Mouse (Mus musculus): ENCODE results near the gene Isyna1. TPM values are rescaled to one million over a fixed set of nuclear protein-coding genes. Genes with fewer than 3 reads are reported as not detected.

The Isyna1 gene
- total RNA-seq, 2 experiments from 2014 or later: 3.2 to 4.3 TPM

DNA sequence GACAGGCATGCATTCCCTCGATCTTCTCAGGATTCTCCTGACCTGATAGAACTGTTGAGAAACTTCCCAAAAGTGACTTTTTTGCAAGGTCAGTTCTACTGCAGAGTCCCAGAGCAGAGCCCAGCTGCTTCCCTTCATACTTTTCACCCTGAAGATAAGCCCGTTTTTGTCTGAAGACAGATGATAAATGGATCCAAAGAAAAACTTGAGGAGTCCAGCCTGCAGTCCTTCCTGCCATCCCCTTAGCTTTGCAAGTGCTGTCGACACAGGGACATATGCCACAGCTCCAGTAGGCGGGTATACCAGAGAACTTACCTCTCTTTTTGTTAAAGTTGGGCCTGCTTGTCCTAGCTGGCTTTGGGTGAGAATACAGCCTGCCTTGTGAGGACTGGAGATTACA is 32.8 kb upstream of the Isyna1 start:
- TF ChIP-seq CTCF (IDR thresholded peaks at IDR 0.05): no peak
- peak overlapping the region; percentile 33 for H3K4me3 ChIP-seq
- DNase-seq: no peak
- H3K27ac ChIP-seq: peak overlapping the region; percentile 88
- intact Hi-C loops (cut with DNase I): loop anchor here (2.0 kb wide), 1 partner anchor 23 kb away; no protein-coding TSS in a partner anchor

DNA sequence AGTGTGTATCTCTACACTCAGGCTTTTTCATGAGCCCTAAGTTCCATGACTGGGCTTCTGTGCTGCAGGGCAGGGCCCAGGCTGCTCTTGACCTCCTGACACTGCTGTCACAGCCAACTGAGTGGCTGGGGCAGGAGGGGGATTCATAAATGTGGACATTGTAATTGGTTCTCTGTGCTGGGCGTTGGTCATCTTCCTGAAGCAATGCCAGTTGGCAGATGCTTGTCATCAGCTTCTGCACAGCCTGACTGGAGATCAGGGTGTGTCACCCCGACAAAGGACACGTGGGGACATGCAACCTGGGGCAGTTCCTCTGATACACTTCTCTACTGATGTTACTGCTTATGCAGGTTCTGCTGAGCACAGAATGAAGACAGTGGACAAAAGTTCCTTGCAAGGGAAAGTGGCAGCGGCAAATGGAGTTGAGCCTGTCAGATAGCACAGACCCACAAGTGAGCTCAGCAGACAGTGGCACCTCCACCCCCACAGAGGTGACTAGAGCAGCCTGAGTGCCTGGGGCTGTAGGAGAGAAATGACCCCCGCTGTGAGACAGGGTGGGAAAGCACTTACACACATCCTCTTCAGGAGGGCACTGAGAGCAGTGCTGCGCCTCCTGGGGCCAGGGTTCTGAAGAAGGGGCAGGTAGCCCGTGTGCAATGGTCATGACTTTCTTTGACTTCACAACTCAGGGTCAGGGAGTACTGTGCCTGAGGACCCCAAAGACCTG is 32.2 kb upstream of the Isyna1 start:
- peak; percentile 81 for DNase-seq
- Histone ChIP-seq H3K4me3 (peak overlapping the region; percentile 33), H3K27ac (peak overlapping the region; percentile 88)
- no peak for TF ChIP-seq CTCF (IDR thresholded peaks at IDR 0.05)
- intact Hi-C loops (cut with DNase I): loop anchor here (2.0 kb wide), 1 partner anchor 23 kb away; no protein-coding TSS in a partner anchor

- Histone ChIP-seq H3K27ac (peak overlapping the region; percentile 88), H3K4me3 (no peak overlapping the region)
- intact Hi-C loops (cut with DNase I): no loop called here
- no peak for DNase-seq
- no peak for TF ChIP-seq CTCF (IDR thresholded peaks at IDR 0.05)
These were observed 31.4 kb upstream of the Isyna1 start for GRCm38 (mm10) chr8:70562802-70563201.

GRCm38 (mm10) chr8:70563763-70564387 is 30.3 kb upstream of the Isyna1 start:
- peak; percentile 42 for DNase-seq
- no peak for TF ChIP-seq CTCF (IDR thresholded peaks at IDR 0.05)
- Histone ChIP-seq H3K27ac (peak overlapping the region; percentile 88), H3K4me3 (no peak overlapping the region)
- intact Hi-C loops (cut with DNase I): no loop called here

DNA sequence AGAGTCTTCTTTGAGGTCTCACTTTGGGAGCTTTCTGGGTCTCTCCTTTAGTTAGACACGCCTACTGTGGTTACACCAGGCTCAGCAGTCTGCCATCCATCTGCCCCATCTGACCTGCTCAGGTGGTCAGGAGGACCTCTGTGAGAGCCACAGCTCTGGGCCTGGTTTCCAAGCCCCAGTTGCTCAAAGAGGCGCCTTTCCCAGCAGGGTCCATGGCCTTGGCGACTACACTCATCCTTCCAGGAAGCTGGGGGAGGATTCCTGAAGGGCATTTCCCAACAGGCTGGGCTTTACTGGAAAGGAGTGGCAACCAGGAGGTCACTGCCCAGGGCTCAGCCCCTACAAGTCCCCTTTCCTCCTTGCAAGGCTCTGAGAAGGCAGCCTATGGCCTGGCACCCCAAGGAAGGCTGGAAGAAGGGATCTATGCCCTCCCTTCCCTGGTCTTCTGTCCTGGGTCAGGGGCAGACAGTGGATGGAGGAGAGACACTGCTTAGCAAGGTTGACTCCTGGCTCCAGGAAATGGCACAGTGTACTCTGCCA is 29.4 kb upstream of the Isyna1 start:
- intact Hi-C loops (cut with DNase I): no loop called here
- Histone ChIP-seq H3K4me3 (no peak overlapping the region), H3K27ac (peak overlapping the region; percentile 88)
- peak; percentile 20 for DNase-seq
- TF ChIP-seq CTCF (IDR thresholded peaks at IDR 0.05): no peak

GRCm38 (mm10) chr8:70565561-70565960 is 28.6 kb upstream of the Isyna1 start:
- peak; percentile 72 for DNase-seq
- Histone ChIP-seq H3K27ac (peak overlapping the region; percentile 88), H3K4me3 (no peak overlapping the region)
- no peak for TF ChIP-seq CTCF (IDR thresholded peaks at IDR 0.05)
- intact Hi-C loops (cut with DNase I): no loop called here

DNA sequence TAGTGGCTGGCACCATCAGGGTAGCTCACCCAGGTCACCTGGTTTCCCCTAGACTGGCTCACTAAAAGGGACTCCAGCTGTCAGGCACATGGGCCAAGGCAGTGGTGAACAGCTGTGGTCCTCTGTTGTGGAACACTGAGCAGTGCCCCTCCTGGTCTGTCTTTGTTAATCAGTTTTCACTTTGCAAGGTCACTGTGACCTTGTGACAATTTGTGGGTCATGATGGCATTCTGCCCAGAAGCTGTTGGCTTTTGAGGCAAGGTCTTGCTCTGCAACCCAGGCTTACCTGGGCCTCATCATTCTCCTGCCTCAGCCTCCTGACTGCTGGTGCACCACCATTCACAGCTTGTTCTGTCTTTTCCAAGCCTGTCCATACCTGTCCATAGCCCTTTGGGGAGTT is 23.8 kb upstream of the Isyna1 start:
- no peak for DNase-seq
- H3K4me3 ChIP-seq: no peak overlapping the region
- TF ChIP-seq CTCF (IDR thresholded peaks at IDR 0.05): no peak
- intact Hi-C loops (cut with DNase I): no loop called here
- H3K27ac ChIP-seq: peak overlapping the region; percentile 88

- peak; percentile 94 for DNase-seq
- intact Hi-C loops (cut with DNase I): no loop called here
- H3K27ac ChIP-seq: peak overlapping the region; percentile 88
These were observed 23.2 kb upstream of the Isyna1 start for GRCm38 (mm10) chr8:70570990-70571389.

DNA sequence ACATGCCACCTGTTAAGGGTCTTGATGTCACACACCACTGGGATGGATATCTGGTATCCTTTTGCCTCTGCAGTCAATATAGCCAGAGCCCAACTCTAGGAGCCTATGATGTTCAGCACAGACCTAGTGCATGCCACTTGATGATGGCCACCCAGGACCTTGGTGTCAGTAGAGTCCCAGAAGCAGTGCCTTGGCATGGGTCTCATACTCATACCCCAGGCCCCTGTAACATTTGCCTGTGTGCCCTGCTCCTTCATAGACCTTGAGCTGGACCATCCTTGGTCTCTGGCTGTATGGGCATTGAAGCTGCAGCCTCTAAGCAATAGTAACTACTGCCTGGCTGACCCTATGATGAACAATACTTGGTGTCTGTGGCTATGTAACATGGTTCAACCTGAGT is 19.9 kb upstream of the Isyna1 start:
- Histone ChIP-seq H3K27ac (peak overlapping the region; percentile 88), H3K4me3 (no peak overlapping the region)
- intact Hi-C loops (cut with DNase I): no loop called here
- no peak for DNase-seq
- no peak for TF ChIP-seq CTCF (IDR thresholded peaks at IDR 0.05)

More at GRCm38 (mm10) chr8:70570990-70571389, 23.2 kb upstream of the Isyna1 start:
- no peak for TF ChIP-seq CTCF (IDR thresholded peaks at IDR 0.05)
- H3K4me3 ChIP-seq: no peak overlapping the region

GRCm38 (mm10) chr8:70574915-70575314 is 19.3 kb upstream of the Isyna1 start:
- H3K4me3 ChIP-seq: no peak overlapping the region
- peak; percentile 70 for DNase-seq
- intact Hi-C loops (cut with DNase I): no loop called here
- no peak for TF ChIP-seq CTCF (IDR thresholded peaks at IDR 0.05)
- peak overlapping the region; percentile 88 for H3K27ac ChIP-seq

DNA sequence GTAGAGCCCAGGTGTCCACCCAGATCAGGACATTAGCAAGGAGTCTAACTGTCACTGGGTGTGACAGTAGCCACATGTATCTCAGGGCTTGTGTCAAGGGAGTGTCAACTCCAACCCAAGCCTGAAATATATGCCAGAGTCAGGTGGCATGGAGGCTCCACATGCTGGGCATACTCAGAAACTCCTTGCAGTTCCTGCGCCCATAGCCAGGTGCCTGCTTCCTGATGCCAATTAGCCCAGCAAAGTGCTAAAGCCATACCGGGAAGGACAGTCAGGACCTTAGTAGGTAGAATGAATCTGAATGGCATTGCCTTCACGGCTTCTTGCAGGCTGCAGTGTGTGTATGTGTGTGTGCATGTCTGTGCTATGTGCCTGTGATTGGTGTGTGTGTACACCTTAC is 17.0 kb upstream of the Isyna1 start:
- Histone ChIP-seq H3K27ac (peak overlapping the region; percentile 50), H3K4me3 (no peak overlapping the region)
- no peak for DNase-seq
- peak; percentile 17; the same call in 1 of the 2 replicates for TF ChIP-seq CTCF (IDR thresholded peaks at IDR 0.05)
- intact Hi-C loops (cut with DNase I): no loop called here

DNA sequence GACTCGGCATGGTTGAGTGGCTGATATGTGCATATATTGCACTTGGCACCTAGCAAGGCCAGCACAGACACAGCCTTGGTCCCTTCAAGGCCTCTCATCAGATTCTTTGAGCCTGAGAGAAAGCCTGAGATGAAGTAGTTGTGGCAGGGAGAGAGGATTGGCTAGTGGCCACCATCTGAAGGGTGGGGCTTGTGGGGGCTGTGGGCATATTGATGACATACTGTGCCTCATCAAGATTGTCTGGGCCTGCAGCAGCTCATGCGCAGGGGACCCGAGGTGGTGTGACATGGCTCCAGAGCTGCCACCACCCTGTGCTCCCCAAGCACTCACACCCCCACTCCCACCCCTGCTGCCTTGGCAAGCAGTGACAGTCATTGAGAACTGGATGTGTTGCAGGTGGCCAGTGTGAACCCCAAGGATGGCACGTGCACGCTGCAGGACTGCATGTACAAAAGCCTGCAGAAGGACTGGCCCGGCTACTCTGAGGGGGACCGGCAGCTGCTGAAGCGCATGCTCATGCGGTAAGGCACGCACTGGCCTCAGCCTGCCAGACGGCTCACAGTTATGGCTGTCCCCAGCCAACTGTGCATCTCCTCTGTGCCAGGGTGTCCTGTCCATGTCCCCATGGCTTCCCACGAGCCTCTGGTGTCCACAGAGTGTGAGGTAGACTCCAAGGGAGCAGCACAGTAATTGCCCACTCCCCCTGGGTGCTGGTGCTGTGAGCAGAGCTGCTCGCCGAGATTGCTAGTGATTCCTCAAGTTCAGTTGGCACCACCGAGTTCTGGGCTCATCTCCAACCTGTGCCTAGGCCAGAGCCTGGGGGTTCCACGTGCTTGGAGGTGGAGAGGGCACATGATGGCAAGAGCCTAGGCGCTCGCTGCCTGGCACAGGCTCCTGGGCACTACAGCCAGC is 10.4 kb upstream of the Isyna1 start:
- Histone ChIP-seq H3K27ac (peak overlapping the region; percentile 72), H3K4me3 (no peak overlapping the region)
- intact Hi-C loops (cut with DNase I): loop anchor here (2.0 kb wide), 1 partner anchor 23 kb away; no protein-coding TSS in a partner anchor
- peak; percentile 89 for DNase-seq
- no peak for TF ChIP-seq CTCF (IDR thresholded peaks at IDR 0.05)

All from gastrocnemius, adult 2 months (tissue).